Mouse (Mus musculus) heart, postnatal 14 days (tissue): ENCODE measurements at regions not wholly inside any gene's neighbourhood (a gene's known extent, or its start where the extent isn't known, plus 50 kb on each side); places are given as distances from the start of the nearest gene placed in this dataset.

Experiments
- DNase-seq, 2 experiments: peaks; one replicate each; pipeline ENCODE4 v3.0.0; 2021 to 2022
- intact Hi-C: fragments of 180-260 bp; cut with DNase I; formaldehyde crosslinking; loops from one replicate; pipeline ENCODE4 v1.15.1; 2025

GRCm38 (mm10) chr8:57115303-57115702 is 205.5 kb upstream of the Hand2 start:
- DNase-seq: no peak
- intact Hi-C loops: loop anchor here (10.0 kb wide), 1 partner anchor 231 kb away; no protein-coding TSS in a partner anchor

GRCm38 (mm10) chr8:57134041-57134440 is 186.7 kb upstream of the Hand2 start:
- DNase-seq: no peak
- intact Hi-C loops: loop anchor here (5.0 kb wide), 1 partner anchor 178 kb away; no protein-coding TSS in a partner anchor

- intact Hi-C loops: loop anchor here (5.0 kb wide), 2 partner anchors 63 to 178 kb away; no protein-coding TSS in a partner anchor
- DNase-seq: peak; percentile 19 to 45
These were observed 186.1 kb upstream of the Hand2 start for GRCm38 (mm10) chr8:57134726-57135125.

- intact Hi-C loops: no loop called here
- DNase-seq: no peak
These were observed 172.7 kb upstream of the Hand2 start for GRCm38 (mm10) chr8:57148036-57148435.

GRCm38 (mm10) chr8:57191153-57191552 is 129.6 kb upstream of the Hand2 start:
- intact Hi-C loops: loop anchor here (10.0 kb wide), 1 partner anchor 306 kb away; no protein-coding TSS in a partner anchor
- DNase-seq: no peak

GRCm38 (mm10) chr8:57200280-57200679 is 120.5 kb upstream of the Hand2 start:
- no peak for DNase-seq
- intact Hi-C loops: no loop called here

- DNase-seq: no peak
- intact Hi-C loops: no loop called here
These were observed 111.2 kb upstream of the Hand2 start for GRCm38 (mm10) chr8:57209584-57209983.

GRCm38 (mm10) chr8:57213066-57213465 is 107.7 kb upstream of the Hand2 start:
- no peak for DNase-seq
- intact Hi-C loops: loop anchor here (5.0 kb wide), 1 partner anchor 99 kb away; no protein-coding TSS in a partner anchor

GRCm38 (mm10) chr8:57213982-57214930 is 106.5 kb upstream of the Hand2 start:
- intact Hi-C loops: loop anchor here (5.0 kb wide), 1 partner anchor 98 kb away; no protein-coding TSS in a partner anchor
- DNase-seq: peak in 1 of 2 experiments; percentile 17

GRCm38 (mm10) chr8:57230594-57230993 is 90.2 kb upstream of the Hand2 start:
- intact Hi-C loops: no loop called here
- no peak for DNase-seq

- DNase-seq: no peak
- intact Hi-C loops: no loop called here
These were observed 78.5 kb upstream of the Hand2 start for GRCm38 (mm10) chr8:57242301-57242700.

- intact Hi-C loops: no loop called here
- no peak for DNase-seq
These were observed 71.7 kb upstream of the Hand2 start for GRCm38 (mm10) chr8:57249061-57249460.
